Mouse (Mus musculus) stomach, embryonic 15.5 days (tissue): ENCODE measurements around the gene Ankrd27. TPM values are rescaled to one million over a fixed set of nuclear protein-coding genes. Genes with fewer than 3 reads are reported as not detected.

Experiments
- ATAC-seq: fragments of 200-750 bp; cut with Nextera tagmentation; 2 replicates; pipeline ENCODE4 v1.8.0; 2017; ENCODE audit warnings: low read depth, moderate number of reproducible peaks, moderate TSS enrichment; ENCODE audit not compliant: insufficient read depth, low FRiP score
- H3K27ac ChIP-seq: fragments of 300-500 bp; sonication (generic); 2 replicates; pipeline ENCODE4 v1.5.1; 2015; ENCODE audit warnings: mild to moderate bottlenecking, inconsistent platforms
- H3K27me3 ChIP-seq: fragments of 300-500 bp; sonication (generic); replicated peaks from 2 replicates; pipeline ENCODE4 v1.6.1; 2015; ENCODE audit warnings: inconsistent platforms
- H3K36me3 ChIP-seq: fragments of 300-500 bp; sonication (generic); 2 replicates; pipeline ENCODE4 v1.6.1; 2015; ENCODE audit warnings: inconsistent platforms
- H3K4me1 ChIP-seq: fragments of 300-500 bp; sonication (generic); 2 replicates; pipeline ENCODE4 v1.6.1; 2015; ENCODE audit warnings: inconsistent platforms
- H3K4me2 ChIP-seq: fragments of 300-500 bp; sonication (generic); 2 replicates; pipeline ENCODE4 v1.6.1; 2015; ENCODE audit warnings: mild to moderate bottlenecking, inconsistent platforms
- H3K4me3 ChIP-seq: fragments of 300-500 bp; sonication (generic); replicated peaks from 2 replicates; pipeline ENCODE4 v1.5.1; 2015; ENCODE audit warnings: inconsistent platforms
- H3K9ac ChIP-seq: fragments of 300-500 bp; sonication (generic); 2 replicates; pipeline ENCODE4 v1.6.1; 2015; ENCODE audit warnings: inconsistent platforms
- H3K9me3 ChIP-seq: fragments of 300-500 bp; sonication (generic); 2 replicates; pipeline ENCODE4 v1.6.1; 2016; ENCODE audit warnings: inconsistent platforms
- WGBS: fragments of 180-500 bp; shearing (Covaris S2); methylation state at CpG from one replicate; pipeline ENCODE4 v1.1.7; 2015; 5-methylcytosine and 5-hydroxymethylcytosine counted together
- polyA plus RNA-seq: library from polyadenylated mRNA; unstranded; fragments of >200 nt; fragmentation: Nextera tagmentation; extraction: Ambion mirVana; gene quantifications from 2 replicates; pipeline ENCODE4 v1.2.1, GENCODE M21; 2015

The Ankrd27 gene
- 31.3 and 33.4 TPM in 2 replicates for polyA plus RNA-seq

DNA sequence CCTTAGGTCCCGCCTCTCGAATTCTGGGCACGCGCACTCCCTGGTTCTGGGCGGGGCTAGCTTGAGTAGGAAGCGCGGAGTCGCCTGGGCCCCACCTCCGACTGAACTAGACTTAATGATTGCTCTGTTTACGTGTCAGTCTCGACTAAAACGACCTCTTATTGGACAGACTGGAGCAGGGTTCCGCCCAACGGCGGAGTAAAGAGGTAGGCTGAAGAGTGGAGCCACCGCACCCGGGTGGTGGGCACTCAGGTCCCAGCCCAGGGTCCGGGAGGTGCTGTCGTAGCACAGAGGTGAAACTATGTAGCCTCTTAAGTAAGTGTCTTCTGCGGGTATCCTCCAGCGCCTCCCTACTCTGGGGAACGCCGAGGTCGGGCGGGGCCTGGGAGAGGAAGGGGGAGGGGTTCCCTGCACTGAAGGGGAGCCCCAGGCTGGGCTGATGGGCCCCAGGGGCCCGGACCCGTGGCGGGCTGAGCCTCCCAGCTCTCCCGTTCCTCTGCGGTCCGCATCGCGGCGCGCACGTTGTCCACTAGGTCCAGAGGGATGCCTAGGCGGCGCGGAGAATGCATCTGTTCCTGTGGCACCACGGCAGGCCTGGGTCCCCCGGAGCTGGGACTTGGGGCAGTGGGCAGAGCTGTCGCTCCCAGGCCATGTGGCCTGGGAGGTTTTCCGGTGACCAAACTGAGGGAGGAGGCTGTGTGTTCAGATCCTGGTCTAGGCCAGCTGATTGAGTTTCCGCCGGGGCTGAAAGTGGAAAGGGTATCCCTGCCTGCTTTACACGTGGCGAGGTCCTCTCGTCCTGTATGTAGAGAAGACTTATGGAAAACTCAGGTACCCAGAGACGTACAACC, at the start of gene Ankrd27:
TSS of gene Ankrd27 (plus strand) at position 190 of the 851 bp plus-strand sequence.
- peaks cover 21% of the 10 kb centered on the region for H3K27me3 ChIP-seq
- ATAC-seq: peak; percentile 98
- H3K4me2 ChIP-seq: peak within 1 kb of the TSS; percentile 100
- H3K27ac ChIP-seq: peak within 1 kb of the TSS; percentile 65
- H3K36me3 ChIP-seq: no peaks in the 10 kb centered on the region
- H3K4me1 ChIP-seq: peaks cover 28% of the 10 kb centered on the region
- under 1% methylated on average over 49 of the region's 49 CpGs for WGBS
- peak within 1 kb of the TSS; percentile 84 for H3K4me3 ChIP-seq
- peak within 1 kb of the TSS; percentile 68 for H3K9ac ChIP-seq
- no peaks in the 10 kb centered on the region for H3K9me3 ChIP-seq

DNA sequence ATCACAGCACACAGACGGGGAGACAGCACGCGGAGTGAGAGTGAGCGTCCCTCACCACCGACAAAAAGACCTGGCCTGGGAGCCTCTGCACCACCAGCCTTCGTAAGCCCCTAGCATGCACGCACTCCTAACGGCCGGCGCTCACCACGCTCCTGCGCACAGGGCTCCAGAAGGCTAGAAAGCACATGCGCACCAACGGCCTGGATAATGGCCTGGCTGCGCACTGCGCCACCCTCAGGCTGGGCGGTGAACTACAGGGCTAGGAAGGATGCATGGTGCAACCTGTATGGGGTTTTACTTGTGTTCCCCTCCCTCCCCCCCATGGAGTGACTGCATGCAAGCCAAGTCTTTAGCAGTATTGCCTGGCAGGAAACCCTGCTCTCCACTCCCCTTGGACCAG, 48.5 kb upstream of the Ankrd27 start, which contains the start of gene Tdrd12:
TSS of gene Tdrd12 (minus strand) at position 184 of the 400 bp plus-strand sequence.
- whole genome bisulfite sequencing: 87% methylated on average over 17 of the region's 17 CpGs
- no peak within 1 kb of the TSS for H3K4me2 ChIP-seq
- H3K36me3 ChIP-seq: no peaks in the 10 kb centered on the region
- H3K4me3 ChIP-seq: no peak within 1 kb of the TSS
- no peaks in the 10 kb centered on the region for H3K4me1 ChIP-seq
- no peak for ATAC-seq
- no peak within 1 kb of the TSS for H3K9ac ChIP-seq
- no peaks in the 10 kb centered on the region for H3K9me3 ChIP-seq
- no peaks in the 10 kb centered on the region for H3K27me3 ChIP-seq
- H3K27ac ChIP-seq: no peak within 1 kb of the TSS

DNA sequence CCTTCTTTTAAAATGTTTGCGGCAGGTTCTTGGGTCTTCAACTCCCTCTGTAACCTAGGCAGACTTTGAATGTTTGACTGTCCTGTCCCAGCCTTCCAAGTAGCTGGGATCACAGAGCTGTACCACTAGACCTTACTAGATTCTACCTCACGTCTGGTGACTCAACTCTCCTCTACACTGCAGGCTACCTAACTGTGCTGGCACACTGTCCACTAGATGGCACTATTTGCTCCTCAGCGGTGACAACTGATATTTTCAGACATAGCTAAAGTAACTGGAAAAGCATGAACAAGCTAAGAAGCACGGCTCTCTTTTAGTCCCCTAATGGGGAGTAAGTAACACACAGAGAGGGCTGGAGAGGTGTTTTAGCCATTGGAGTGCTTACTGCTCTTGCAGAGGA, 40.2 kb upstream of the Ankrd27 start:
- Histone ChIP-seq H3K4me3 (no peak overlapping the region), H3K27me3 (no peaks in the 10 kb centered on the region), H3K9ac (no peak overlapping the region), H3K27ac (no peak overlapping the region), H3K4me1 (no peaks in the 10 kb centered on the region), H3K9me3 (no peaks in the 10 kb centered on the region), H3K4me2 (no peak overlapping the region), H3K36me3 (peaks cover 19% of the 10 kb centered on the region)
- 34% methylated on average over 4 of the region's 4 CpGs for WGBS
- no peak; the same call in 1 of the 2 replicates for ATAC-seq

DNA sequence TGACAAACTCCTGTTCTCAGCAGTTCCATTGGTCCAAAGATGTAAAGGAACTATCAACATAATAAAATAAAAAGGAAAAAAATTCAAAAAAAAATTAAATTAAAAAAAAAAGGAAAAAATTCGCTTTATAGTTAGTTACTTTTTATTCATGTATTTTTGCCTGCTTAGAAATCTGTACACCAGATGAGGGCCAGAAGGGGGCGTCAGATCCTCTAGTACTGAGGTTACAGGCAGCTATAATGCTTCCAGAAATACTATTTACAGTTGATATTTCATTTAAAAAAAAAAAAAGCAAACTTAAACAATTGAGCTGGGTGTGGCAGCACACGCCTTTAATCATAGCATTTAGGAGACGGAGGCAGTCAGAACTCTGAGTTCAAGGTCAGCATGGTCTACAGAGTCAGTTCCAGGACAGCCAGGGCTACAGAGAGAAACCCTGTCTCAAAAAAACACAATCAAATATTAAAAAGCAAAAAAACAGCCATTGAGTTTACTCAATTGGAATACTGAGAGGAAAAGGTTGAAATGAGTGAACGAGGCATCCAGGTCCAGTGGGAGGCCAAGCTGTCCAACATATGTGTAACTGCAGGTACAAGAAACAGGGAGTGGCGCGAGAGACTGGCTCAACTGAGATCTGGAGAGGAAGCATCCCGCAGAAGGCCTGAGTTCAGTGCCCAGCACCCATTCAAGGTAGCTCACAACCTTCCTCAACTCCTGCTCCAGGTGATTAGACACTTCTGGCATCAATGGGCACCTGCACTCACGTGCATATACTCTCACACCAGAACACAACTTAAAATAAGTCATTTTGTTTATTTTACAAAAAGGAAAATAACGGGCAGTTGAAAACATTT, 32.1 kb upstream of the Ankrd27 start:
- 54% methylated on average over 10 of the region's 10 CpGs for WGBS

GRCm38 (mm10) chr7:35554605-35555175, 31.4 kb upstream of the Ankrd27 start:
- WGBS: 3% methylated on average over 28 of the region's 28 CpGs
- H3K27ac ChIP-seq: peak overlapping the region; percentile 97

More for the DNA sequence above, 32.1 kb upstream of the Ankrd27 start:
- H3K9me3 ChIP-seq: no peaks in the 10 kb centered on the region
- no peaks in the 10 kb centered on the region for H3K27me3 ChIP-seq
- 0 out of 2 replicates have a peak, but pooled peaks cover 9% of the 10 kb centered on the region for H3K36me3 ChIP-seq
- peak overlapping the region; percentile 79 for H3K4me3 ChIP-seq
- H3K27ac ChIP-seq: peak overlapping the region; percentile 97; the same call in 1 of the 2 replicates
- no peak for ATAC-seq
- H3K9ac ChIP-seq: no peak overlapping the region
- H3K4me1 ChIP-seq: 0 out of 2 replicates have a peak, but pooled peaks cover 16% of the 10 kb centered on the region
- peak overlapping the region; percentile 95 for H3K4me2 ChIP-seq

GRCm38 (mm10) chr7:35555224-35556204, 30.5 kb upstream of the Ankrd27 start:
- ATAC-seq: peak; percentile 88
- under 1% methylated on average over 82 of the region's 93 CpGs for WGBS
- peak overlapping the region; percentile 95 for H3K4me2 ChIP-seq
- peak overlapping the region; percentile 79 for H3K4me3 ChIP-seq
- H3K36me3 ChIP-seq: 0 out of 2 replicates have a peak, but pooled peaks cover 2% of the 10 kb centered on the region
- H3K9me3 ChIP-seq: no peaks in the 10 kb centered on the region
- H3K9ac ChIP-seq: peak overlapping the region; percentile 91
- H3K4me1 ChIP-seq: 0 out of 2 replicates have a peak, but pooled peaks cover 16% of the 10 kb centered on the region
- H3K27me3 ChIP-seq: no peaks in the 10 kb centered on the region
- peak overlapping the region; percentile 97 for H3K27ac ChIP-seq

More at GRCm38 (mm10) chr7:35554605-35555175, 31.4 kb upstream of the Ankrd27 start:
- H3K4me1 ChIP-seq: 0 out of 2 replicates have a peak, but pooled peaks cover 16% of the 10 kb centered on the region
- 0 out of 2 replicates have a peak, but pooled peaks cover 7% of the 10 kb centered on the region for H3K36me3 ChIP-seq
- ATAC-seq: peak; percentile 23
- H3K9me3 ChIP-seq: no peaks in the 10 kb centered on the region
- peak overlapping the region; percentile 79 for H3K4me3 ChIP-seq
- peak overlapping the region; percentile 95 for H3K4me2 ChIP-seq
- peak overlapping the region; percentile 91 for H3K9ac ChIP-seq
- H3K27me3 ChIP-seq: no peaks in the 10 kb centered on the region

- H3K36me3 ChIP-seq: no peaks in the 10 kb centered on the region
- H3K4me2 ChIP-seq: peak within 1 kb of the TSS; percentile 95
- peak within 1 kb of the TSS; percentile 97 for H3K27ac ChIP-seq
- H3K9me3 ChIP-seq: no peaks in the 10 kb centered on the region
- H3K4me3 ChIP-seq: peak within 1 kb of the TSS; percentile 79
- peak within 1 kb of the TSS; percentile 91 for H3K9ac ChIP-seq
- no peaks in the 10 kb centered on the region for H3K27me3 ChIP-seq
- H3K4me1 ChIP-seq: 0 out of 2 replicates have a peak, but pooled peaks cover 16% of the 10 kb centered on the region
- no peak for ATAC-seq
- 72% methylated on average over 4 of the region's 4 CpGs for WGBS
Measured at GRCm38 (mm10) chr7:35556205-35556603, 29.8 kb upstream of the Ankrd27 start, which contains the start of gene Nudt19. Gene Nudt19, minus strand, starts transcription at chr7:35556304.

GRCm38 (mm10) chr7:35556905-35557304, 29.1 kb upstream of the Ankrd27 start:
- Histone ChIP-seq H3K4me2 (no peak overlapping the region), H3K4me3 (no peak overlapping the region), H3K9ac (no peak overlapping the region), H3K27me3 (no peaks in the 10 kb centered on the region), H3K27ac (peak overlapping the region; percentile 68), H3K36me3 (no peaks in the 10 kb centered on the region), H3K9me3 (no peaks in the 10 kb centered on the region), H3K4me1 (0 out of 2 replicates have a peak, but pooled peaks cover 16% of the 10 kb centered on the region)
- WGBS: 82% methylated on average over 5 of the region's 5 CpGs
- ATAC-seq: no peak

- no peak overlapping the region for H3K4me3 ChIP-seq
- no peaks in the 10 kb centered on the region for H3K36me3 ChIP-seq
- WGBS: 69% methylated on average over 3 of the region's 3 CpGs
- ATAC-seq: no peak
- H3K27me3 ChIP-seq: no peaks in the 10 kb centered on the region
- no peaks in the 10 kb centered on the region for H3K9me3 ChIP-seq
- 0 out of 2 replicates have a peak, but pooled peaks cover 16% of the 10 kb centered on the region for H3K4me1 ChIP-seq
- peak overlapping the region; percentile 68; the same call in 1 of the 2 replicates for H3K27ac ChIP-seq
- H3K9ac ChIP-seq: no peak overlapping the region
- H3K4me2 ChIP-seq: no peak overlapping the region
Measured at GRCm38 (mm10) chr7:35557577-35557976, 28.5 kb upstream of the Ankrd27 start.

- Histone ChIP-seq H3K4me1 (0 out of 2 replicates have a peak, but pooled peaks cover 16% of the 10 kb centered on the region), H3K4me2 (no peak overlapping the region), H3K36me3 (no peaks in the 10 kb centered on the region), H3K9me3 (no peaks in the 10 kb centered on the region), H3K27me3 (no peaks in the 10 kb centered on the region), H3K4me3 (no peak overlapping the region), H3K27ac (no peak overlapping the region), H3K9ac (no peak overlapping the region)
- no peak for ATAC-seq
- 58% methylated on average over 2 of the region's 2 CpGs for WGBS
Measured at GRCm38 (mm10) chr7:35558681-35559080, 27.4 kb upstream of the Ankrd27 start.
